Mouse (Mus musculus) Muller cell, postnatal 12 days (primary cell): ENCODE measurements at regions not wholly inside any gene's neighbourhood (a gene's known extent, or its start where the extent isn't known, plus 50 kb on each side); places are given as distances from the start of the nearest gene placed in this dataset.

Source experiments
- DNase-seq: peaks from one replicate; pipeline ENCODE4 v3.0.0-alpha.2; 2015; ENCODE audit errors: inconsistent ontology term

- DNase-seq, result no peak
Measured at GRCm38 (mm10) chr17:4198001-4198400, 501.9 kb upstream of the Nox3 start.

- DNase-seq, result no peak
Measured at GRCm38 (mm10) chr17:4199698-4200153, 503.7 kb upstream of the Nox3 start.

- no peak for DNase-seq
Measured at GRCm38 (mm10) chr17:4201300-4201699, 505.2 kb upstream of the Nox3 start.

GRCm38 (mm10) chr17:4208142-4208925, 512.3 kb upstream of the Nox3 start:
- DNase-seq, result no peak

GRCm38 (mm10) chr17:4209650-4210049, 513.6 kb upstream of the Nox3 start:
- DNase-seq, result no peak

GRCm38 (mm10) chr17:4212586-4212985, 516.5 kb upstream of the Nox3 start:
- DNase-seq, result no peak

GRCm38 (mm10) chr17:4214970-4215369, 518.9 kb upstream of the Nox3 start:
- no peak for DNase-seq

GRCm38 (mm10) chr17:4216203-4216602, 520.1 kb upstream of the Nox3 start:
- no peak for DNase-seq

- DNase-seq, result no peak
Measured at GRCm38 (mm10) chr17:4216750-4217149, 520.7 kb upstream of the Nox3 start.

GRCm38 (mm10) chr17:4220661-4221360, 524.8 kb upstream of the Nox3 start:
- peak; percentile 51 for DNase-seq

- no peak for DNase-seq
Measured at GRCm38 (mm10) chr17:4227889-4228288, 531.8 kb upstream of the Nox3 start.

GRCm38 (mm10) chr17:4229969-4230368, 533.9 kb upstream of the Nox3 start:
- peak; percentile 57 for DNase-seq

GRCm38 (mm10) chr17:4250476-4250875, 554.4 kb upstream of the Nox3 start:
- DNase-seq, result no peak

- DNase-seq, result no peak
Measured at GRCm38 (mm10) chr17:4265471-4265870, 569.4 kb upstream of the Nox3 start.

GRCm38 (mm10) chr17:4265946-4266345, 569.9 kb upstream of the Nox3 start:
- peak; percentile 37 for DNase-seq

- peak; percentile 3 for DNase-seq
Measured at GRCm38 (mm10) chr17:4266487-4266886, 570.4 kb upstream of the Nox3 start.

- no peak for DNase-seq
Measured at GRCm38 (mm10) chr17:4268380-4268779, 572.3 kb upstream of the Nox3 start.

GRCm38 (mm10) chr17:4272456-4272855, 576.4 kb upstream of the Nox3 start:
- no peak for DNase-seq

- no peak for DNase-seq
Measured at GRCm38 (mm10) chr17:4276722-4277121, 580.7 kb upstream of the Nox3 start.

- DNase-seq, result no peak
Measured at GRCm38 (mm10) chr17:4278239-4278827, 582.3 kb upstream of the Nox3 start.

- DNase-seq, result no peak
Measured at GRCm38 (mm10) chr17:4281451-4281850, 585.4 kb upstream of the Nox3 start.

- no peak for DNase-seq
Measured at GRCm38 (mm10) chr17:4291418-4291817, 595.4 kb upstream of the Nox3 start.
